10 mouse cellular contexts compared by ENCODE assay signal in genomic region chr2:181597378-181598061, GRCm38 (mm10). TPM values are rescaled to one million over a fixed set of nuclear protein-coding genes. Genes with fewer than 3 reads are reported as not detected.
A peak's percentile ranks its signal among the peaks of the same experiment; 100 is the strongest.
DNase-seq lines count a peak whose midpoint lies in the region; ATAC-seq and TF ChIP-seq lines count a peak whose summit lies in the region.
"Had no signal": no experiment of that assay in that cellular context is flagged by ENCODE, and none has a peak within 500 bp of the region (broad histone marks: within the 10 kb centered on the region; RNA-seq: fewer than 3 reads in every experiment).

No protein-coding gene starts in this region.

- 0 out of 2 replicates have a peak overlapping the region, but pooled peaks have one; percentile 92 for H3K27ac ChIP-seq in kidney, embryonic 15.5 days
- H3K27ac ChIP-seq in ES-E14 (ENCODE audit: insufficient read depth, low read depth, low read length, poor library complexity, severe bottlenecking), result no peak overlapping the region
- H3K27ac ChIP-seq in embryonic fibroblast, embryonic 13.5 days (ENCODE audit: insufficient read depth, low read length), result no peak overlapping the region
- no peak overlapping the region for H3K27ac ChIP-seq in midbrain, embryonic 13.5 days
- H3K27ac ChIP-seq in limb, embryonic 10.5 days, result no peak overlapping the region

- no peak overlapping the region for H3K9ac ChIP-seq in kidney, embryonic 15.5 days
- H3K9ac ChIP-seq in ES-E14 (ENCODE audit: insufficient read depth, low read depth, low read length, poor library complexity, severe bottlenecking), result no peak overlapping the region
- H3K9ac ChIP-seq in midbrain, embryonic 13.5 days (replicated peaks), result 0 out of 2 replicates have a peak overlapping the region, but pooled peaks have one; percentile 25

- no peak overlapping the region for H3K4me2 ChIP-seq in kidney, embryonic 15.5 days
- H3K4me2 ChIP-seq in midbrain, embryonic 13.5 days (replicated peaks), result peak overlapping the region; percentile 75

- H3K27me3 ChIP-seq in kidney, embryonic 15.5 days, result no peaks in the 10 kb centered on the region; the same call in 1 of the 2 replicates
- H3K27me3 ChIP-seq in midbrain, embryonic 13.5 days, result no peaks in the 10 kb centered on the region
- H3K27me3 ChIP-seq in limb, embryonic 10.5 days (ENCODE audit: low read depth, poor library complexity, severe bottlenecking), result peaks cover 42% of the 10 kb centered on the region

- in situ Hi-C loops in ES-E14 (cut with MboI; ENCODE audit: low sequenced_read_pairs in 2 of 2, unreplicated experiment in 2 of 2), result no loop called here

- DNase-seq in kidney, adult 8-10 months, result no peak
- DNase-seq in ES-E14 (ENCODE audit: low read depth, low spot score), result no peak
- DNase-seq in gastrocnemius, adult 8-10 months (ENCODE audit: low spot score in 2 of 2), result no peak
- no peak for DNase-seq in right cerebral cortex, adult 18-20 months
- no peak for DNase-seq in limb, embryonic 10.5 days (ENCODE audit: low spot score)

- TF ChIP-seq CTCF in embryonic fibroblast, embryonic 13.5 days (IDR thresholded peaks at IDR 0.05; ENCODE audit: borderline replicate concordance, insufficient read depth, low read length), result no peak

- no peaks in the 10 kb centered on the region for H3K9me3 ChIP-seq in kidney, embryonic 15.5 days (replicated peaks)
- no peaks in the 10 kb centered on the region for H3K9me3 ChIP-seq in ES-E14 (ENCODE audit: control insufficient read depth, insufficient read depth, low read depth, low read length)
- H3K9me3 ChIP-seq in midbrain, embryonic 13.5 days, result no peaks in the 10 kb centered on the region
- H3K9me3 ChIP-seq in limb, embryonic 10.5 days (replicated peaks), result no peaks in the 10 kb centered on the region
- H3K9me3 ChIP-seq: liver, embryonic 15.5 days had no signal

- H3K4me1 ChIP-seq in kidney, embryonic 15.5 days, result peaks cover 50% of the 10 kb centered on the region
- peaks cover 4 to 6% of the 10 kb centered on the region in 2 experiments; a peak in 2 of 4 replicates for H3K4me1 ChIP-seq in ES-E14 (ENCODE audit: control insufficient read depth in 2 of 2, insufficient read depth in 2 of 2, low read length in 2 of 2, poor library complexity in 1 of 2)
- peaks cover 8% of the 10 kb centered on the region; the same call in 1 of the 2 replicates for H3K4me1 ChIP-seq in embryonic fibroblast, embryonic 13.5 days (ENCODE audit: control insufficient read depth, insufficient read depth, low read length)
- H3K4me1 ChIP-seq in midbrain, embryonic 13.5 days (replicated peaks), result peaks cover 50% of the 10 kb centered on the region
- H3K4me1 ChIP-seq in limb, embryonic 10.5 days, result peaks cover 36% of the 10 kb centered on the region

- no peak for ATAC-seq in kidney, embryonic 15.5 days (replicated peaks; ENCODE audit: low FRiP score)
- ATAC-seq in midbrain, embryonic 13.5 days, result no peak

- H3K36me3 ChIP-seq in kidney, embryonic 15.5 days, result 0 out of 2 replicates have a peak, but pooled peaks cover 7% of the 10 kb centered on the region
- H3K36me3 ChIP-seq in ES-E14 (ENCODE audit: control insufficient read depth, insufficient read depth, low read length, poor library complexity, severe bottlenecking), result no peaks in the 10 kb centered on the region
- peaks cover 16% of the 10 kb centered on the region for H3K36me3 ChIP-seq in midbrain, embryonic 13.5 days
- no peaks in the 10 kb centered on the region for H3K36me3 ChIP-seq in limb, embryonic 10.5 days
- H3K36me3 ChIP-seq: liver, embryonic 15.5 days had no signal

- no peak overlapping the region for H3K4me3 ChIP-seq in kidney, embryonic 15.5 days (replicated peaks)
- no peak overlapping the region for H3K4me3 ChIP-seq in ES-E14 (ENCODE audit: insufficient read depth in 1 of 2, low read depth in 1 of 2, low read length in 2 of 2, poor library complexity in 1 of 2, severe bottlenecking in 1 of 2)
- no peak overlapping the region for H3K4me3 ChIP-seq in embryonic fibroblast, embryonic 13.5 days (ENCODE audit: insufficient read depth, low read length)
- peak overlapping the region; percentile 54 for H3K4me3 ChIP-seq in midbrain, embryonic 13.5 days (replicated peaks)
- no peak overlapping the region for H3K4me3 ChIP-seq in limb, embryonic 10.5 days

- 74% methylated on average over 7 of the region's 7 CpGs for WGBS in kidney, embryonic 15.5 days
- WGBS in midbrain, embryonic 13.5 days, result 69% methylated on average over 7 of the region's 7 CpGs
- WGBS in limb, embryonic 10.5 days, result 72% methylated on average over 7 of the region's 7 CpGs

- 0 out of 2 replicates have a peak, but pooled peaks have one; percentile 14 for TF ChIP-seq POLR2A in embryonic fibroblast, embryonic 13.5 days (IDR thresholded peaks at IDR 0.05; ENCODE audit: low read depth, low read length)

TF ChIP-seq in ES-E14, 5 proteins besides CTCF, POLR2A, EP300 and RAD21:
- no peak for TF ChIP-seq ZC3H11A (IDR thresholded peaks at IDR 0.05; ENCODE audit: borderline replicate concordance, low read depth, low read length)
- no peak for TF ChIP-seq MAFK (IDR thresholded peaks at IDR 0.05; ENCODE audit: insufficient read depth, low read depth, low read length)
- peak; percentile 95 for TF ChIP-seq ZNF384 (IDR thresholded peaks at IDR 0.05; ENCODE audit: low read depth, low read length)
TF ChIP-seq in ES-E14: peak in this region for 1.

RNA-seq across cellular contexts. Expression of gene Samd10, which starts 1.5 kb away (rescaled TPM):
- polyA plus RNA-seq in kidney, embryonic 15.5 days (2015; fragmentation: Nextera tagmentation; extraction: Ambion mirVana), result 24.6 and 26.3 TPM in 2 replicates
- 3.4 TPM in 2 replicates for total RNA-seq in ES-E14 (2012; rRNA removed)
- 3.6 and 3.7 TPM in 2 replicates for polyA plus RNA-seq in embryonic fibroblast, embryonic 13.5 days (2011; ENCODE audit: insufficient read length, low read depth, missing spikeins)
- 171 and 176 TPM in 2 replicates for polyA plus RNA-seq in midbrain, embryonic 13.5 days (2015; fragmentation: Nextera tagmentation; extraction: Ambion mirVana)
- 1 to 10 TPM; 1.7 to 4.6 (median 3.7) TPM for total RNA-seq in gastrocnemius, adult 8-10 months (2022)
- 12.0 and 17.2 TPM in 2 replicates for polyA plus RNA-seq in limb, embryonic 10.5 days (2016; fragmentation: Nextera tagmentation; extraction: Ambion mirVana)

RNA-seq across cellular contexts. Expression of gene Zfp512b, which starts 4.9 kb away (rescaled TPM):
- 43.1 and 51.6 TPM in 2 replicates for polyA plus RNA-seq in kidney, embryonic 15.5 days (2015; fragmentation: Nextera tagmentation; extraction: Ambion mirVana)
- total RNA-seq in ES-E14 (2012; rRNA removed), result 38.2 and 50.7 TPM in 2 replicates
- polyA plus RNA-seq in embryonic fibroblast, embryonic 13.5 days (2011; ENCODE audit: insufficient read length, low read depth, missing spikeins), result 31.8 and 41.0 TPM in 2 replicates
- 68.1 and 70.2 TPM in 2 replicates for polyA plus RNA-seq in midbrain, embryonic 13.5 days (2015; fragmentation: Nextera tagmentation; extraction: Ambion mirVana)
- total RNA-seq in gastrocnemius, adult 8-10 months (2022), result 10 to 100 TPM; 15.4 to 21.2 (median 19.3) TPM
- polyA plus RNA-seq in limb, embryonic 10.5 days (2016; fragmentation: Nextera tagmentation; extraction: Ambion mirVana), result 37.5 and 57.7 TPM in 2 replicates

RNA-seq across cellular contexts. Expression of gene Prpf6, which starts 5.9 kb away (rescaled TPM):
- 67.4 and 69.5 TPM in 2 replicates for polyA plus RNA-seq in kidney, embryonic 15.5 days (2015; fragmentation: Nextera tagmentation; extraction: Ambion mirVana)
- total RNA-seq in ES-E14 (2012; rRNA removed), result 58.7 and 67.8 TPM in 2 replicates
- 55.9 and 59.4 TPM in 2 replicates for polyA plus RNA-seq in embryonic fibroblast, embryonic 13.5 days (2011; ENCODE audit: insufficient read length, low read depth, missing spikeins)
- polyA plus RNA-seq in midbrain, embryonic 13.5 days (2015; fragmentation: Nextera tagmentation; extraction: Ambion mirVana), result 71.7 and 72.8 TPM in 2 replicates
- total RNA-seq in gastrocnemius, adult 8-10 months (2022), result 10 to 100 TPM; 28.8 to 35.0 (median 32.6) TPM
- 79.4 and 80.5 TPM in 2 replicates for polyA plus RNA-seq in limb, embryonic 10.5 days (2016; fragmentation: Nextera tagmentation; extraction: Ambion mirVana)

RNA-seq across cellular contexts. Expression of gene Uckl1, which starts 12.8 kb away (rescaled TPM):
- 50.7 and 59.0 TPM in 2 replicates for polyA plus RNA-seq in kidney, embryonic 15.5 days (2015; fragmentation: Nextera tagmentation; extraction: Ambion mirVana)
- total RNA-seq in ES-E14 (2012; rRNA removed), result 24.0 and 34.5 TPM in 2 replicates
- 62.0 and 65.1 TPM in 2 replicates for polyA plus RNA-seq in embryonic fibroblast, embryonic 13.5 days (2011; ENCODE audit: insufficient read length, low read depth, missing spikeins)
- 71.2 and 82.5 TPM in 2 replicates for polyA plus RNA-seq in midbrain, embryonic 13.5 days (2015; fragmentation: Nextera tagmentation; extraction: Ambion mirVana)
- 10 to 100 TPM; 24.6 to 38.4 (median 28.5) TPM for total RNA-seq in gastrocnemius, adult 8-10 months (2022)
- polyA plus RNA-seq in limb, embryonic 10.5 days (2016; fragmentation: Nextera tagmentation; extraction: Ambion mirVana), result 36.6 and 44.1 TPM in 2 replicates

RNA-seq across cellular contexts. Expression of gene Gm29797, which starts 59.3 kb away (rescaled TPM):
- polyA plus RNA-seq in kidney, embryonic 15.5 days (2015; fragmentation: Nextera tagmentation; extraction: Ambion mirVana), result 0.21 TPM in 1 of 2 replicates, not detected in the other
- 1.8 and 9.3 TPM in 2 replicates for total RNA-seq in ES-E14 (2012; rRNA removed)
- polyA plus RNA-seq in embryonic fibroblast, embryonic 13.5 days (2011; ENCODE audit: insufficient read length, low read depth, missing spikeins), result not detected in 2 replicates
- polyA plus RNA-seq in midbrain, embryonic 13.5 days (2015; fragmentation: Nextera tagmentation; extraction: Ambion mirVana), result not detected in 2 replicates
- total RNA-seq in gastrocnemius, adult 8-10 months (2022), result not detected
- 0.39 TPM in 1 of 2 replicates, not detected in the other for polyA plus RNA-seq in limb, embryonic 10.5 days (2016; fragmentation: Nextera tagmentation; extraction: Ambion mirVana)
- polyA plus RNA-seq: heart, postnatal 0 days; liver, embryonic 15.5 days had no signal
